Mouse (Mus musculus) cerebellum, postnatal 25 days (tissue): ENCODE data around the gene Aldh1a2.

Source experiments
- DNase-seq, 2 experiments: peaks; one replicate each; pipeline ENCODE4 v3.0.0; 2021; ENCODE audit warnings: mixed read lengths in 2 of 2

Aldh1a2 gene

DNA sequence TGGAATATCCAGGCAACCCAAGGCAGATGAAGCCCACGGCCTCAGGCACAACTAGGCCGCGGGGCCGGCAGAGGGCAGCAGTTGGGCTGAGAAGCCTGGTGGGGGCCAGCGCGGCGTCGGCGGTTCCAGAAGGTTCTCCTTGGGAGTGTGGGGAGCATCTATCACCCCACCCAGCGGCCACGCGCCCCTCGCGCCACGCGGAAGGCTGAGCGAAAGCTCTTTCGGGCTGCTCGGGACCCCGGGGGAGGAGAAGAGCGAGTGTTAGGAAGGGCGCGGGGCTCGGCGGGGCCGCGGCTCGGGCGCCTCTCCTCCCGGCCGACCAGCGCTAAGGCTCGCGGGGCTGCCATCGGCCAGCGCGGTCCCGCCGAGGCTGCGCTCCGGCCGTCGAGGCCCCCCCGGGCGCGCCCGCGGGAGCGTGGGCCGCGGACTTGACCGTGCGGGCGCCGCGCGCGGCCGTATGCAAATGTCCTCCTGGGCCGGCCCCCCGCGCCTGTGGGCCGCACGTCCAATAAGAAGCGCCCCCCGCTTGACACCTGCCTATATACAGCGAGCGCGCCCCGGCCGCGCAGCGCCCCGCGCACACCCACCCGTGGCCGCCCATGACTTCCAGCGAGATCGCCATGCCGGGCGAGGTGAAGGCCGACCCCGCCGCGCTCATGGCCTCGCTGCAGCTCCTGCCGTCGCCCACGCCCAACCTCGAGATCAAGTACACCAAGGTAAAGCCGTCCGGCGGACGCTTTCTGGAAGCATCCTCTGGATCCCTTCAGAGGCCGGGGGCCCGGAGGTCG lies at the start of gene Aldh1a2:
Gene Aldh1a2, plus strand, starts transcription at position 542 of the 788 bp plus-strand sequence.
- peak; percentile 35 to 60 for DNase-seq

DNA sequence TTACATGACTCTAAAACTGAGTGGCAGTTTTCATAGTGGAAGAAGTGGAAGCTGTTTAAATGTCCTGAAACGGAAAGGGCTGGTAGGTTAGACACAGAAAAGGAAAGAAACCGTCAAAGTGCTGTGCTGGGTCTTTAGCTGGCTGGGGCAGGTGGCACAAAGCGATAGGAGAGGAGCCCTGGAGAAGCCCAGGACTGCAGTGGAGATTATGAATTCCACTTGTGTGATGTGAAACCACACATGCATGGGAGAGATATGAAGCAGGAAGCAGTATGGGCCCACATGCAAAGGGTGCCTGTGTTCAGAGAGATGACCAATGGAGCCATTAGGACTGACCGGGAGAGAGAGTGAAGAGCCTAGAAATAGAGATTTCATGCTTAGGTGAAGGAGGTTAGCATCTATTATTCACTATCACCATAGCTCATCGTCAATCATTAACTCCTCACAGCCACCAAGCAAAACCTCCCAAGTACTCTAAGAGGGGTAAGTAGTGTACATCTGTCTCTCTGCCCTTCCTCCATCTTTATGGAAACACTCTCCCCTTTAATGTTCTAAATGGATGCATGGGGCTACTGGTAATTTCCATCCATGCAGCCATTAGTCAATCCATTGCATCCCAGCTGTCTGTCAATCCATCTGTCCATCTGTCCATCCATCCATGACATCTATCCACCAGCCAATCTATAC lies 49.4 kb upstream of the Aldh1a2 start:
- no peak for DNase-seq

DNA sequence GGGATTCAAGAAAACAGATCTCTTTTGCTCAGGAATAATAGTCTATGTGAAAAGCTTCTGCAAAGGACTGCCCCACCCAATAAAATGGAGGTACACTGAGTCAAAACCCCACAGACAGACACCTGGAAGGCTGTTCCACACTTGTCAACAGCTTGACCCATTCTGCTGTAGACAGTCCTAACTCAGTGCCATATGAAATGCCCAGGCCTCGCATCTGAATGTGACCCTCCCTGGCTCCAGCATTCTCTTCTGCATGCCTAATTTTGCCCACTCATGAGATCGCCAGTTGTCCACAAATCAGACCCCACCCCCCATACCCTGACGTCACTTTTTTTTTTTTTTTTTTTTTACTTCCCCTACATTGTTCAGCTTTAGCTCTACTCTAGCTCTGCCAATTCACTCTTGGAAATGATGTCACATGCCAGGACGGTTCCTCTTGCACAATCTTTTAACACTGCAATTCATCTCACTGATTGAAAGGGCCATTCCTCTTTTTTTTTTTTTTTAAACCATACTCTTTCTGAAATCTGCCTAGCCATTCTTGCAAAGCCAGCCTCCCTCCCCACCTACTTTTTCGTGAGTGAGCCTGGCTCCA lies 48.6 kb upstream of the Aldh1a2 start:
- DNase-seq, result no peak

DNA sequence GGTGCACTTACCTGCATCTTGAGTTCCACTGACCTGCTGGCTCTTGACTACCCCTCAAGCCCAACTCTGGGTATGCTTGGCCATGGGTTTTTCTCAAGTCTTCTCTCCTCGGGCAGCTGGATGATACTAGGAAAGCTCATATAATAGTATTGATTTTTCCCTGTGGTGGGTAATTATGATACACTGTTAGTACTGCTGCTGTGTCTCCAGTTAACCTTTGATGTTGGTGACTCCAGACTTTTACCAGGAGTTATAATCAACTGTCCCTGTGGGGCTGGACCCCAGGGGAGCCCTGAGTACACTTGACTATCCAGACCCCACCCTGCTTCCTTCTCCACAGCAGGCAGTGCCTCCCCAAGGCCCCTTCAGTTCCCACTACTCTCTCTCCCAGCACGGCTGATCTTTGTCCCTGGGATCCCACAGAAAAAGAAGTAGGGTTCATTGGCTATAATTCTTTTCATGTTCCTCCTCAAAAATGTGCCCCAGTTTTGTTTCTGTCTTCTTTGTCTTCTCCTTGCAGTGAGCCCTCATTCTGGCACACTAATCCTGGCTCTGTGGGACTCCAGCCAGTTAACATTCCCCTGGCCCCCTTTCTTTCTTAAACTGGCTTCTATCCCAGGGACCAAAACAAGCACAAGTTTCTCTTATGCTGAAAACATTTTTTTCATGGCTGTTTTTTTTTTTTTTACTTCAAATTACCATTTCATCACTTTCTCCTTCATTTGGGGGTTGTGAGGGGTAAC lies 47.9 kb upstream of the Aldh1a2 start:
- DNase-seq, result no peak

DNA sequence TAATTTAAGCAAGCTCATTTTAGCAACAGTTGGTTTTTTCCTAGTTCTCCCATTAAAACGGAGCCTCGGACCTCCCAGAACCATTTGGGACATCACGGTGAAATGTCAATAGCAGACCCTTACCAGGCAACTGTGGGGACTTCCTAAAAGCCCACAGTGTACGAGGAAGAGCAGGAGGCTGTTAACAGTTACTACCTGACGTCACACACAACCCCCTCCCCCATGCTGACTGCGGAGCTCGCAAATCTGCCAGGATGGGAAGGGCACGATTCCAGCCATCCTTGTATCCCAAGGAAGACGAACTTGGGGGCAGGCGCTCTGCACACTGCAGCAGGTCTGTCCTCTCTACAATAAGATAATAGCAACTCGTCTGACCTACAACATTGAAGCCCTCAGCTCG lies 47.1 kb upstream of the Aldh1a2 start, which contains the start of gene Aqp9:
Gene Aqp9, minus strand, starts transcription at position 172 of the 400 bp plus-strand sequence.
- peak in 1 of 2 experiments; percentile 11 for DNase-seq

DNA sequence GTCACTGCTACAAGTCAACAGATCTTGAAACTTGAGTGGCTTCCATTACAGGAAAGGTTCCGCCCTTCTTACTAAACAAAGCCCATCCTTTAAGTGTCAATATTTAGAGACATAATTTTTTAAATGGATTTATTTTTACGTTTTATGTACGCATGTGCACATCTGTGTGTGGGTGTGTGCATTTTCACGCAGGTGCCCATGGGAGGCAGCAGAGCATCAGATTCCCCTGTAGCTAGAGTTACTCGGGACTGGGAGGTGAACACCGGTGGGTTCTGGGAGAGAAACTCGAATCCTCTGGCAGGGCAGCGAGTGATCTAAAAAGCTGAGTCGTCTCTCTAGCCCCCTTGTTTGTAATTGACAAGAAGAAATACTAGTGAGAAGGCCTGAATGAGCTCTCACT lies 42.1 kb upstream of the Aldh1a2 start:
- no peak for DNase-seq

DNA sequence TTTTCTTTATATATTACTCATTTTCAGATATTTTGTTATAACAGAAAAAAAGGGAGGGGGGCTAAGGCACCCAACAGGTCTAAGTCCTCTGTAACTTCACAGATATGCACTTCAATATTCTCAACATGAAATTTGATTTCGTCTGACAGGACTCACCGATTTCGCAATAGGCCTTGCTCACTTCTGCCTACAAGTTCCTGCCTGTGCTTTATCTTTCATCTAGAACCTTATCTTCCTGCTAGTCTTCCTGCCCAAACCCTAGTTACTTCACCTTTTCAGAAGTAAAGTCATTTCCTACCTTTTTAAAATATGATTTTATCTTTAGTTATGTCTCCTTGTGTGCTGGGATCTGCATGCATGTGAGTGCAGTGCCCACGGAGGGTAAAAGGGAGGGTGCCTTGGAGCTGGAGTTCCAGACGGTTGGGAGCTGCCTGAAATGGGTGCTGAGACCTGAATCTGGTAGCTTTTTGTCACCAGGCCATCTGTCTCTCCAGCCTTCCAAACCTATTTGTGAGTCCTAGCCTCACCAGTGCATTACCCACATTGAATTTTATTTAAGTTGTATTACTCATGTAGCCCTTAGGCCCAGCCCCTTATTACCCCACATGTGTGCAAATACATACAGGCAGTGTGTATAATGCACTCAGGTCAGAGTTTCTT lies 41.1 kb upstream of the Aldh1a2 start:
- DNase-seq, result no peak

DNA sequence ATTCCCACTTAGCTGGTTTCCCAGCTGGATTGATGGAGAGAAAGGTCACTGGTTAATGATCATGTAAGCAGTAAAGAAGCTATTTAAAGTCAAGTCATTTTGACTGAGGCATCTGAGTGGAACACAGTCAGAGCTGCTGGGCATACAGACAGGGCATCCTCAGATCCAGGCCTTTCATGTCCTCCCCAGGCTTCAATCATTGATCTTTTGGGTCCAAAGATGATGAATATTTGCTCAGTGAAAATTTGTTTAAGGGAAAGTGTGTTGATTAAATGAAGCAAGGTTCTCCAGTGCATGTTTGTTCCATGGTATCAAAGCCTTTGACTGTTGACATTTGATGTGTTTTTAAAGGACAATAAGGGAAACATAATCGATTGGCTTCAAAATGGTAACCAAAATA lies 39.9 kb upstream of the Aldh1a2 start:
- no peak for DNase-seq

DNA sequence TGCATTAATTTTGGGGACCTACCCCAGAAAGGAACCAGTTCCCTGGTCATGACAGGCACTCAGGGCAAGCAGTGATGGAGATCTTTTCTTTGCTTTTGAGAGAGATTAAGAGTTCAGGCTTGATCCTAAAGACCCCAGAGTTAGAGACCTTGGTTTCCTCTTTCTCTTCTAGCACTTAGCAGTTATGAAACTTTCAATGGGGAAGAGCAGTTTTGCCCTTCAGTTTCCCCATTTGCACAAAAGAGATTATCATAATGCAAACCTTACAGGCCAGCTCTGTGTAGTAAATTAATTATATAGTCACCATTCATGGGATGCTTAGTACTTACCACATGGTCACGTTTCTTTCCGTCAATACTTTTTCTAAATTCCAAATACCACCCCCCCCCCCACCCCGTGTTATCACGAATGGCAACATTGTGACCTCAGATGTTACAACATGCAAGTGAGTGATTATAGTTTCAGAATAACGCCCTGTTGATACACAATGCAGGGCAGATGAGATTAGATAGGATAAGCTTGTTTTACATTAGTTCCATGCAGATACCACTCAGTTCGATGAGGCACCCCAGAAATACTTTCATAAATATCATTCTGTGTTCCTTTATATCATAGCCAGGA lies 36.2 kb upstream of the Aldh1a2 start:
- no peak for DNase-seq

DNA sequence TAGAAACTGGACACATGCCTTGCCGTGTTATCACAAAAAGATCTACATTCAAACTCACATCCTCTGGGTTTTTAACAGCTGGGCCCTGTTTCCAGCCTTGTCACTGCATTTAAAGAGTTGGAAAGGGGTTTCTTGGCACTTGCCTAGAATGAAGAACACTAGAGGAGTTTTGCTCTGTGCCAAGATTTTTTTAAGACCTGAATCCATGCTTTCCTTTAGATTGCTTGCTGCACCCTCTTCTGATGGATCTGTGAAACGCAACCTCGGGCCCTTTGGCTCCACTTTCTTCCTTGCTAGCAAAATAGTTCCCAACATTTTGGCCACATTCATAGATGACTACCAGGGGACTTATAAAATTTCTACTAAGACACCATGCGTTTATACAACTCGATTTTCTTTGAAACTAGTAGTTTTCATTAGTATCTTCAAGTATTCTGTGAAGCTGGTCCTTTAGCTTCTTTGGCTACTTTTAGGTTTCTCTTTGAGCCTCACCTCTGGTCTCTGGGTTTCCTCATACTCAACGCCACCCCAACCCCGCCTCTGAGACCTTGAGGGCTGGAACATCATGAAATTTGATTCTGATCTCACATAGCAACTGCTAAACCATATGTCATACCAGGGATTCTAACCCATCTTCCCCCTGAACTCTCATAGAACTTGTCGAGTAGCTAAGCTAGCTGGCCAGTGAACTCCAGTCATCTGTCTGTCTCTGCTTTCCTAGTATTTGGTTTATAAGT lies 35.5 kb upstream of the Aldh1a2 start:
- DNase-seq, result no peak

DNA sequence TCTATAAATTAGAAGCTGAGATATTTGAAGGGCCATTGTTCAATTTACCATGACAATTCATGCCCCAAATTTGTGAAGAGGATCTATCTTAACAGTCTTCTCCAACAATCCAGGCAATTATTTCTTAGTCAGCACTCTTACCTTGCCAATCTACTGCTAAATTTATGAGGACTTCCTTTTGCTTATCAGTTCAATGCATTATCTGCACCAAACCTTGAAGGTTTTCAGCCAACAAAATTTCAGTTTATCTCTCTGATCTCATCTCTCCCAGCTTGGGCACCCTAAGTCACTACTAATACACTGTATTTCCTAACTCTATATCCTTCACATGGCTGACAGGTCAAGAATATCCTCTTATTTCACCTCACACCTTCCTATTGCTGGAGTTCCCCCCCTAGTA lies 30.3 kb upstream of the Aldh1a2 start:
- no peak for DNase-seq

DNA sequence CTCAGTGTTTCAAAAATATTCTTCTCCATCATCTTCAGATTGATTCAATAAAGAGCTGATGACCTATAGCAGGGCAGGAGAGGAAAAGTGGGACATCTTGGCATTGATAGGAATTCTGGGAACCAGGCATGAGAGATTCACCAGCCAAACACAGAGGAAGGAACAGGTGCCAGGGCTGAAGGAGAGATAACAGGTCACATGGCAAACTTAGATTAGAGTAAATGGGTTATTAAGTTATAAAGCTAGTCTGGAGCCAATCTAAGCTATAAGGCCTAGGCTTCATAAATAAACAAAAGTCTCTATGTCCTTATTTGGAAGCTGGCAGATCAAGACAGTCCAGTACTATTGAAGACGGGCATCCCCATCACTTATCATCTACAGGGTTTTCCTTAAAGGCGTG lies 29.8 kb upstream of the Aldh1a2 start:
- DNase-seq, result no peak

DNA sequence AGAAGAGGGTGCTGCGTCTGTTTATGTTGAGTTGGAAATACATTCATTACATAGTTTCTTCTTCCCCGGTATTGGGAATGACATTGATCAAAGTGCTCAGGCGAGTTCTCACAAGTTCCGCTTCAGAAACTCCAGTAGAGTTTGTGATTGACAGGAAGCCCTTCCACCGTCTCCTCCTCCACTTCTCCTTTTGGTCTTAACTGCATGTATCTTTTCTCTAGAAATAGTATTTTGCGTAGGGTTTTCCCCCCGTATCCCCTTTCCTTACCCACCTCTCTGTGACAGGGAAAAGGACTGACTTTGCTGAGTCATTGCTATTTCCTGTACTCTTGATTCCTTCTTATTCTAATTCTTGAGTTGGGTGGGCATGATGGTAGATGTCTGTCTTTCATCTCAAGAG lies 28.2 kb upstream of the Aldh1a2 start:
- no peak for DNase-seq

DNA sequence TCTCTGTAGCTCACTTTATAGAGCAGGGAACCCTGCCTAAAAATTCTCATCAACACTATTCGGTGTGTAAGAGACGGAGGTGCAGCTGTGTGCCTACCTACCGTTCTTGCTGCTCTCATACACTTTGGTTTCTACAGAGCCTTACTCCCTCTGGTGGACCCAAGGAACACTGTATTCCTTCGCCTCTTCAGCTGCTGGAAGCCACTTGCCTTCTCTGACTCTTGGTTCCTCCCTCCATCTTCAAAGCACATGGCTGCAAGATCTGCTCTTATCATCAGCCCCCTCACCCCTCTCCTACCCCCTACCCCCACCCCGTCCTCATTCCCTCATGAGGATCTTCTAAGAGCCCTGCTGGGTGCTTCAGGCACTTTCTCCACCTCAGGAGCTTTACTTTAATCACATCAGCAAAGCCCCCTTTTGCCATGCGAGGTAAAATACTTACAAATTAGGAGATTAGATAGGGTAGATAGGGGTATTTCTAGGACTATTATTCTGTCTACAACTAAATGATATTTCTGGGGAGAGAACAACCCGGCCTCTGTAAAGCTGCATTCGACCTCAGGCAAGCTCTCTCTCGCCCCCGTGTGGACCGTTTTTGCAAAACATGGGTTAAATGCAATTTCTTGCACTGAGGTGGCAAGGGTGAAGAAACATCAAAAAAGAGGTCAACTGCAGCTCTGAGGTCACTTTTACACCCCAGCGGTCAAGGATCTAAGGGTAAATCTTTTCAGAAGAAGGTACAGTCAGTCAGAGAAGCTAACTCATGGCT lies 26.8 kb upstream of the Aldh1a2 start:
- DNase-seq, result peak; percentile 59 to 81

DNA sequence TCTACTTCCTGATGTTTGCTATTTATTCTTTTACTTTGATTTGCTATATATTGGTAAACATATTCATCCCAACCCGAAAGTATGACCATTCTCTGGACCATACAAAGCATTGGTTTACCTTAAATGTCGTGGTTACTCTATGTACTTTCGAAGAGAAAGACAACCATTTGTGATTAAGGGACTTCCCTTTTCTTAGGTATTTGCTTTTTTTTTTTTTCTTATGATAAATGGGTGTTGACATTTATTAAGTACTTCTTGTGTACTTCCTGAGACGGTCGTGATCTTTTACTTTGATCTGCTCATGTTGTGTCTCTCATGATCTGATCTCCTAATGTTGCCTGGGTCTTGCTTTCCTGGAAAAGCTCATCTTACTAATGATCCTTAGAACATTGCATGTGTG lies 16.8 kb upstream of the Aldh1a2 start:
- DNase-seq, result no peak

DNA sequence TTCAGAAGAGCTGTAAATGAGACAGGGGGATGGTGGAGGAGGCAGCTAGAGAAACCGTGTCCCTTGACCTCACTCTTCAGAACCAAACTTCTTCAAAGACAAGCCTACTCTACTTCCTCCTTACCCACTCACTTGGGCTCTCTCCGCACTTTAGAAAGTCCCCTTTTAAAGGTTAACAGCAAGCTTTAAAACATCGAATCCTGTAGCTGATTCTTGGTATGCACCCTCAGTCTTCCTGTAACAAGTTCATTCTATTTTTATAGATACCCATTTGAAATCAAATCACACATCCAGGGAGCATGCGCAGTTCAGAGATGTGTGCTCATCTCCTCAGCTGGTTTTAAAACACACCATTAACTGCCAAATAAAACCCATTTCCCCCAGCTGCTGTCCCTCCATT lies 13.3 kb upstream of the Aldh1a2 start:
- no peak for DNase-seq

DNA sequence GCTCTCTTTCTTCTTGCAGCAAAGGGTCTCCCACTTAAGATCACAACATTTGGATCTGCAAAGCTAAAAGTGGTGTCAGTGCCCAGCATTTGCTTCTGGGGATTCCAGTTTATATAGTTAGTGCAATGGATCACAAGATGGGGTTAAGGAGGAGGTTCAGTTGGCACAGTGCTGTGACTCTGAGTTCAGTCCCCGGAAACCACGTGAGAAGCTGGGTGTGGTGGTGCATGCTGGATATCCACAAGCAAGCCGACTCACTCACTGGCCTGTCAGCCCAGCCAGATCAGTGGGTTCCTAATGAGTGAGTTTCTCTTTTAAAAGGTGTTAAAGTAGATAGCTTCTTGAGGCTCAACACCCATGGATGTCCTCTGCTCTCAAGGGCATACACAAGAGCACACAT lies 6.3 kb upstream of the Aldh1a2 start:
- no peak for DNase-seq

DNA sequence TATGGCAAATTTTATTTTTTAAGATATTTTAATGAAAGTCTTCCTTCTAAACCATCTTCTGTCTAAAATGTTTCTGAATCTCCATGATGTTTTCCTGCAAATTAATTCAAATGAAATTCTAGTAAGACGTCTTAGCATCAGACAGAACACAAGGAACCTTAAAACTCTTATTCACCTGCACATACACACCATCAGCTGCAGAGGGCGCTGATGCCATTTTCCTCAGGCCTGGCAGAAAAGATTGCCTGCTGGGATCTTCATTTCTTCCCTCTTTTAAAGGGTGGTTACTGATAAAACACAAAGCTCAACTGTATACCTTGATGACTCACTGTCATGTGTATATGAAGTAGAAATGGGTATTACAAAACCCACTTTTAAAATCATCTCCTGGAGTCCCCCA lies 4.7 kb upstream of the Aldh1a2 start:
- peak; percentile 14 to 39 for DNase-seq

DNA sequence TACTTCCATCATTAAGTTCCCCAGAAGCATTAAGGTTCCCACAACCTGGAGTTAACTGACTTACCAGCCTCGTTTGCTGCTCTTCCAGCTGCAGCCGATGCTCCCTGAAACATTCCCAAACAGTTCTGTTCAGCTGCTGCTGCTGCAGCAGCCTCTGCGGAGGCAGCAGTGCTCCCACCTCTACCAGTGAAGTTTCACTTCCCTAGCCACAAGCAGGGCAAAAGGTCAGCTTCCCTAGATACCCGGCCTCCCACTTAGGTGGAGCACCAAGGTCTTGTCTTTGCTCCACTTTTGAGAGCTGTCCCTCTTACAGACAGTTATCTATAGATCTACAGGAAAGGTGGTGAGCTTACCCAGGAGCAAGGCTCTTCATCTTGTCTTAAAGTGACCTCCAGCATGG lies 2.0 kb upstream of the Aldh1a2 start:
- peak in 1 of 2 experiments; percentile 6 for DNase-seq
